Mouse (Mus musculus): ENCODE measurements around the gene Myoc. TPM values are rescaled to one million over a fixed set of nuclear protein-coding genes. Genes with fewer than 3 reads are reported as not detected.

Myoc gene
- polyA plus RNA-seq, 1 experiment from 2014 or later = 0.15 TPM

- H3K27ac ChIP-seq = no peak overlapping the region
- H3K36me3 ChIP-seq = no peaks in the 10 kb centered on the region
- no peak overlapping the region for H3K4me2 ChIP-seq
- no peak overlapping the region for H3K9ac ChIP-seq
- whole genome bisulfite sequencing = 77% methylated on average over 11 of the region's 11 CpGs
- no peaks in the 10 kb centered on the region for H3K9me3 ChIP-seq
- H3K4me3 ChIP-seq = no peak overlapping the region
- ATAC-seq (ENCODE audit: insufficient number of reproducible peaks, low FRiP score, low TSS enrichment, low read depth) = no peak
- no peaks in the 10 kb centered on the region for H3K27me3 ChIP-seq
- no peaks in the 10 kb centered on the region for H3K4me1 ChIP-seq
Measured at GRCm38 (mm10) chr1:162660276-162660860, 21.4 kb downstream of the Myoc start.

DNA sequence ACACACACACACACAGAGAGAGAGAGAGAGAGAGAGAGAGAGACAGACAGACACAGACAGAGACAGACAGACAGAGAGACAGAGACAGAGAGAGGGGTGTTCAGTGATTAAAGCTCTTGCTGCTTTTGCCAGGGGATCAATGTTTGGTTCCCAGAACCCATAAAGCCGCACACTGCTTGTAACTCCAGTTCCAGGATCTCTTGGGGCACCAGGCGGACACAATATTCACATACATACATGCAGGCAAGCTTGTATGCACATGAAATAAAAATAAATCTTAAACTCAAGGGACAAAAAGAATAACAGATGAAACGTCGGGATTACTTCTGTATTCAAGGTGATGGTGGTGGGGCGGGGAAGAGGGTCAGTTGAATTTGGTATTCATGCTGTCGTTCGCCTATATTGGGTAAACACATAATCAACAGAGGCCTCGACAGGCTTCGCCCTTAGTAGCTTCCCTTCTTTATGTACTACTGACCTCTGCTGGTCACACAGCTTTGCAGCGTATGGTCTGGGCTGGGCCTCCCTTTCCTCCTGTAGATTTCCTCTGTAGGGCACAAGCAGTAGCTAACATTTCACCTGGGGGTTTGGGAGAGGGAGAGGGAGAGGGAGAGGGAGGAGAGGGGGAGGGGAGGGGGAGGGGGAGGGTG is 26.0 kb downstream of the Myoc start:
- no peak overlapping the region for H3K27ac ChIP-seq
- 11% methylated on average over 10 of the region's 10 CpGs for WGBS
- H3K4me2 ChIP-seq = 0 out of 2 replicates have a peak overlapping the region, but pooled peaks have one; percentile 17
- no peak overlapping the region for H3K9ac ChIP-seq
- no peak overlapping the region; the same call in 1 of the 2 replicates for H3K4me3 ChIP-seq
- peaks cover 6% of the 10 kb centered on the region for H3K4me1 ChIP-seq
- ATAC-seq (ENCODE audit: insufficient number of reproducible peaks, low FRiP score, low TSS enrichment, low read depth) = peak; percentile 92
- peaks cover 10% of the 10 kb centered on the region for H3K36me3 ChIP-seq
- no peaks in the 10 kb centered on the region for H3K27me3 ChIP-seq
- no peaks in the 10 kb centered on the region for H3K9me3 ChIP-seq

DNA sequence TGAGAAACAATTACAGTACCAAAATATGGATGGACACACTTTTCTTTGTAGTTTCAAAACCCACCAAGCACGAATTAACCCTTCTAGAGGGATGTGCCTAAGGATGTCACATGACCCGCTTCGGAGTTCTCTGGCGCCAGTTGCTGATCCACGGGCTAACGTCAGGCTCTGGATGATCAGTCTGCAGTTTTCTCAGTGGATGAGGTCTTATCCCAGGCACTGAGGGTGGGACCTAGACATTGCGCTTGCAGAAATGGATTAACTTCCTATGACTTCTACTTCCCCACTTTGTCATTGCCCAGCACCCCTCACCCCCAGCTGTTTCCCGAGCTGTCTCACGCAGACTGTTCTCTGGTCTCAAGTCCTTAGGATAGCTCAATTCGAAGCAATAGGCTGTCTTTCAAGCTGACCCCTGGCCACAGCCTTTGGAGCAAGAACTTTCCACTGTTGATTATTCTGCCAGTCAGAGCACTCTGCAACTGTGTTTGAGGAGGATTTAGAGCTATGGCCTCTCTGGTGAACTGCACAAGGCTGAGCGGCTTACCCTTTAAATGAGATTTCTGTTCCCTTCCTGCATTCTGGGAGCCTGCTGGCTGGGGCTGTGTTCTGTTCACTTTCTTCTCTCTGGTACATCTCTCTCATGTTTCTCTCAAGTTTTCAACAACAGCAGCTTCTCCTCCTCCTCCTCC is 26.7 kb downstream of the Myoc start:
- ATAC-seq (ENCODE audit: insufficient number of reproducible peaks, low FRiP score, low TSS enrichment, low read depth) = peak; percentile 73
- H3K4me1 ChIP-seq = peaks cover 6% of the 10 kb centered on the region
- peak overlapping the region; percentile 34 for H3K9ac ChIP-seq
- peaks cover 16% of the 10 kb centered on the region for H3K36me3 ChIP-seq
- no peak overlapping the region; the same call in 1 of the 2 replicates for H3K27ac ChIP-seq
- WGBS = 2% methylated on average over 11 of the region's 11 CpGs
- H3K4me3 ChIP-seq = peak overlapping the region; percentile 35
- peak overlapping the region; percentile 56 for H3K4me2 ChIP-seq
- no peaks in the 10 kb centered on the region for H3K27me3 ChIP-seq
- no peaks in the 10 kb centered on the region for H3K9me3 ChIP-seq

- no peak for ATAC-seq (ENCODE audit: insufficient number of reproducible peaks, low FRiP score, low TSS enrichment, low read depth)
- peaks cover 70% of the 10 kb centered on the region for H3K36me3 ChIP-seq
- H3K9ac ChIP-seq = no peak overlapping the region
- 79% methylated on average over 2 of the region's 2 CpGs for WGBS
- no peaks in the 10 kb centered on the region for H3K9me3 ChIP-seq
- H3K4me3 ChIP-seq = no peak overlapping the region
- no peaks in the 10 kb centered on the region for H3K27me3 ChIP-seq
- no peak overlapping the region for H3K4me2 ChIP-seq
- no peaks in the 10 kb centered on the region for H3K4me1 ChIP-seq
- no peak overlapping the region for H3K27ac ChIP-seq
Measured at GRCm38 (mm10) chr1:162693721-162694120, 54.8 kb downstream of the Myoc start.

GRCm38 (mm10) chr1:162697866-162698265 is 58.9 kb downstream of the Myoc start:
- no peak overlapping the region for H3K4me2 ChIP-seq
- no peaks in the 10 kb centered on the region for H3K27me3 ChIP-seq
- H3K27ac ChIP-seq = no peak overlapping the region
- H3K9me3 ChIP-seq = no peaks in the 10 kb centered on the region
- no peaks in the 10 kb centered on the region for H3K4me1 ChIP-seq
- H3K9ac ChIP-seq = no peak overlapping the region
- ATAC-seq (ENCODE audit: insufficient number of reproducible peaks, low FRiP score, low TSS enrichment, low read depth) = no peak
- H3K36me3 ChIP-seq = peaks cover 62% of the 10 kb centered on the region
- H3K4me3 ChIP-seq = no peak overlapping the region
- WGBS = 89% methylated on average over 6 of the region's 6 CpGs

Small RNA genes lying within 50 kb of the gene (microRNA-seq; reads per million reads assigned to microRNA genes)
- not detected for gene Gm27616

Other genes with a start within 250 kb of the Myoc start
- gene Dnm3, start 161.1 kb upstream of the Myoc start, polyA plus RNA-seq (2015; fragmentation: Nextera tagmentation; extraction: Ambion mirVana) = 16.1 and 23.6 TPM in 2 replicates
- gene Mettl13, start 90.6 kb upstream of the Myoc start, polyA plus RNA-seq (2015; fragmentation: Nextera tagmentation; extraction: Ambion mirVana) = 23.0 and 25.6 TPM in 2 replicates
- gene Vamp4, start 68.6 kb upstream of the Myoc start, polyA plus RNA-seq (2015; fragmentation: Nextera tagmentation; extraction: Ambion mirVana) = 82.5 and 84.5 TPM in 2 replicates
- not detected in 2 replicates for gene Myocos, start 19.1 kb downstream of the Myoc start, polyA plus RNA-seq (2015; fragmentation: Nextera tagmentation; extraction: Ambion mirVana)
- 134 and 135 TPM in 2 replicates for gene Prrc2c, start 101.4 kb downstream of the Myoc start, polyA plus RNA-seq (2015; fragmentation: Nextera tagmentation; extraction: Ambion mirVana)
- 0.16 and 0.79 TPM in 2 replicates for gene Fmo4, start 174.8 kb downstream of the Myoc start, polyA plus RNA-seq (2015; fragmentation: Nextera tagmentation; extraction: Ambion mirVana)
- gene Fmo1, start 227.5 kb downstream of the Myoc start, polyA plus RNA-seq (2015; fragmentation: Nextera tagmentation; extraction: Ambion mirVana) = 37.2 and 51.8 TPM in 2 replicates

Measured in limb, embryonic 15.5 days (tissue).